Mouse (Mus musculus) brain, embryonic 14.5 days (tissue): ENCODE measurements around the gene C8g.
A peak's percentile ranks its signal among the peaks of the same experiment; 100 is the strongest.

Experiments used
- CTCF ChIP-seq: fragments of 200-500 bp; IDR thresholded peaks from 2 replicates; pipeline ENCODE4 v1.5.1; 2012; ENCODE audit warnings: inconsistent platforms, mild to moderate bottlenecking, moderate library complexity, borderline replicate concordance; ENCODE audit not compliant: insufficient read depth, insufficient read length; ENCODE audit errors: extremely low read depth
- POLR2A ChIP-seq: fragments of 200-500 bp; IDR thresholded peaks from 2 replicates; pipeline ENCODE4 v1.6.1; 2012; ENCODE audit warnings: mild to moderate bottlenecking, inconsistent platforms, borderline replicate concordance; ENCODE audit not compliant: poor library complexity, insufficient read depth, insufficient read length, severe bottlenecking; ENCODE audit errors: extremely low read depth

- TF ChIP-seq POLR2A (no peak), CTCF (peak; percentile 62; the same call in 1 of the 2 replicates)
These were observed 49.7 kb upstream of the C8g start for GRCm38 (mm10) chr2:25551186-25551585.
